Mouse (Mus musculus) CH12.LX (cell line): Measurements from ENCODE around the gene Lrrc63.

Source experiments
- BHLHE40 ChIP-seq: IDR thresholded peaks from 2 replicates; pipeline ENCODE4 v1.6.1; 2011; ENCODE audit warnings: mild to moderate bottlenecking, low read depth, low read length, improper control_type of control experiment
- CTCF ChIP-seq, 2 experiments: IDR thresholded peaks in 1 of 2; conservative IDR thresholded peaks in 1 of 2; 2 replicates each; pipeline ENCODE4 v1.5.1; 2011 to 2012; ENCODE audit warnings: low read depth in 2 of 2, low read length in 2 of 2, improper control_type of control experiment in 1 of 2, inconsistent platforms in 1 of 2, mild to moderate bottlenecking in 1 of 2, moderate library complexity in 1 of 2
- E2F4 ChIP-seq: IDR thresholded peaks from 2 replicates; pipeline ENCODE4 v1.6.1; 2011; ENCODE audit warnings: low read depth, low read length, improper control_type of control experiment; ENCODE audit not compliant: insufficient replicate concordance
- ELF1 ChIP-seq: IDR thresholded peaks from 2 replicates; pipeline ENCODE4 v1.6.1; 2014; ENCODE audit warnings: low read depth, mild to moderate bottlenecking, inconsistent platforms, low read length, improper control_type of control experiment
- GABPA ChIP-seq: IDR thresholded peaks from 2 replicates; pipeline ENCODE4 v1.6.1; 2012; ENCODE audit warnings: low read depth, low read length, improper control_type of control experiment, inconsistent platforms; ENCODE audit not compliant: insufficient replicate concordance
- MYC ChIP-seq: IDR thresholded peaks from 2 replicates; pipeline ENCODE4 v1.6.1; 2011; ENCODE audit warnings: low read depth, mild to moderate bottlenecking, improper control_type of control experiment, low read length
- ZC3H11A ChIP-seq: IDR thresholded peaks from 2 replicates; pipeline ENCODE4 v1.6.1; 2012; ENCODE audit warnings: low read depth, mild to moderate bottlenecking, inconsistent platforms, low read length, improper control_type of control experiment
- ZNF384 ChIP-seq: IDR thresholded peaks from 2 replicates; pipeline ENCODE4 v1.6.1; 2012; ENCODE audit warnings: low read depth, low read length, improper control_type of control experiment, inconsistent platforms

GRCm38 (mm10) chr14:75165574-75166131, 35.0 kb upstream of the Lrrc63 start:
- no peak for TF ChIP-seq ELF1
- no peak for TF ChIP-seq CTCF (conservative IDR thresholded peaks at IDR 0.05 in 1 of 2, IDR thresholded peaks at IDR 0.05 in 1 of 2; ENCODE audit: low read depth in 2 of 2, low read length in 2 of 2)
- TF ChIP-seq E2F4: no peak
- TF ChIP-seq MYC: no peak
- TF ChIP-seq ZC3H11A: no peak
- no peak for TF ChIP-seq GABPA
- TF ChIP-seq BHLHE40: no peak
- no peak for TF ChIP-seq ZNF384
